Mouse (Mus musculus) heart, postnatal 0 days (tissue): Measurements from ENCODE around the gene Btg2. TPM values are rescaled to one million over a fixed set of nuclear protein-coding genes. Genes with fewer than 3 reads are reported as not detected.

Source experiments
- ATAC-seq: fragments of 200-750 bp; cut with Nextera tagmentation; 2 replicates; pipeline ENCODE4 v1.8.0; 2017; ENCODE audit warnings: low read depth, moderate number of reproducible peaks, moderate library complexity; ENCODE audit not compliant: insufficient read depth
- DNase-seq: peaks from one replicate; pipeline ENCODE4 v3.0.0-alpha.2; 2016; ENCODE audit warnings: low spot score
- H3K27ac ChIP-seq: fragments of 300-500 bp; sonication (generic); 2 replicates; pipeline ENCODE4 v1.5.1; 2014; ENCODE audit warnings: low read depth, mild to moderate bottlenecking
- H3K27me3 ChIP-seq: fragments of 300-500 bp; sonication (generic); 2 replicates; pipeline ENCODE4 v1.6.1; 2014; ENCODE audit warnings: low read length, mixed read lengths; ENCODE audit not compliant: control insufficient read depth, insufficient read depth
- H3K36me3 ChIP-seq: fragments of 300-500 bp; sonication (generic); replicated peaks from 2 replicates; pipeline ENCODE4 v1.6.1; 2014; ENCODE audit warnings: low read length, mixed read lengths; ENCODE audit not compliant: control insufficient read depth, insufficient read depth
- H3K4me1 ChIP-seq: fragments of 300-500 bp; sonication (generic); 2 replicates; pipeline ENCODE4 v1.6.1; 2014; ENCODE audit warnings: antibody characterized with exemption; ENCODE audit not compliant: control insufficient read depth, insufficient read depth
- H3K4me2 ChIP-seq: fragments of 300-500 bp; sonication (generic); 2 replicates; pipeline ENCODE4 v1.6.1; 2014; ENCODE audit warnings: low read depth, mild to moderate bottlenecking, low read length, moderate library complexity
- H3K4me3 ChIP-seq: fragments of 300-500 bp; sonication (generic); 2 replicates; pipeline ENCODE4 v1.5.1; 2014; ENCODE audit warnings: low read depth, low read length
- H3K9ac ChIP-seq: fragments of 300-500 bp; sonication (generic); replicated peaks from 2 replicates; pipeline ENCODE4 v1.6.1; 2014; ENCODE audit warnings: low read depth, low read length, mixed read lengths
- H3K9me3 ChIP-seq: fragments of 300-500 bp; sonication (generic); replicated peaks from 2 replicates; pipeline ENCODE4 v1.6.1; 2016; ENCODE audit warnings: low read length; ENCODE audit not compliant: control insufficient read depth
- CTCF ChIP-seq: IDR thresholded peaks from 2 replicates; pipeline ENCODE4 v1.5.1; 2016; ENCODE audit warnings: antibody characterized with exemption, control low read depth, low read depth
- EP300 ChIP-seq: IDR thresholded peaks from 2 replicates; pipeline ENCODE4 v1.6.1; 2016; ENCODE audit warnings: antibody characterized with exemption, low read depth
- WGBS: fragments of 180-500 bp; shearing (Covaris S2); extraction: QIAGEN DNeasy Blood & Tissue Kit; methylation state at CpG from one replicate; pipeline ENCODE4 v1.1.7; 2014; 5-methylcytosine and 5-hydroxymethylcytosine counted together
- polyA plus RNA-seq: library from polyadenylated mRNA; unstranded; fragments of >200 nt; fragmentation: Nextera tagmentation; extraction: Ambion mirVana; gene quantifications from 2 replicates; pipeline ENCODE4 v1.2.1, GENCODE M21; 2015
- total RNA-seq: library from RNA; depleted of rRNA; stranded (reverse); fragments of >200 nt; gene quantifications from 2 replicates; pipeline ENCODE4 v1.2.3, GENCODE M21; 2014; ENCODE audit warnings: low replicate concordance

The Btg2 gene
- total and polyA plus RNA-seq, 2 experiments from 2014 or later = 33.7 to 52.9 TPM

GRCm38 (mm10) chr1:134045971-134046370 lies 32.9 kb downstream of the Btg2 start:
- Histone ChIP-seq H3K4me3 (no peak overlapping the region), H3K36me3 (no peaks in the 10 kb centered on the region), H3K9ac (no peak overlapping the region), H3K9me3 (no peaks in the 10 kb centered on the region), H3K4me2 (peak overlapping the region; percentile 44), H3K27ac (no peak overlapping the region), H3K4me1 (no peaks in the 10 kb centered on the region), H3K27me3 (no peaks in the 10 kb centered on the region)
- TF ChIP-seq EP300 = no peak
- TF ChIP-seq CTCF = peak; percentile 95
- 2% methylated on average over 9 of the region's 9 CpGs for WGBS
- peak; percentile 67 for ATAC-seq
- peak; percentile 68 for DNase-seq

GRCm38 (mm10) chr1:134044805-134045204 lies 34.1 kb downstream of the Btg2 start:
- no peak overlapping the region for H3K9ac ChIP-seq
- 85% methylated on average over 6 of the region's 6 CpGs for WGBS
- H3K27ac ChIP-seq = no peak overlapping the region
- no peak overlapping the region for H3K4me3 ChIP-seq
- TF ChIP-seq CTCF = no peak
- TF ChIP-seq EP300 = no peak
- no peaks in the 10 kb centered on the region for H3K9me3 ChIP-seq
- no peak overlapping the region for H3K4me2 ChIP-seq
- ATAC-seq (no peak), DNase-seq (no peak)
- no peaks in the 10 kb centered on the region for H3K4me1 ChIP-seq
- H3K27me3 ChIP-seq = no peaks in the 10 kb centered on the region
- no peaks in the 10 kb centered on the region for H3K36me3 ChIP-seq

GRCm38 (mm10) chr1:134042341-134042740 lies 36.6 kb downstream of the Btg2 start:
- Histone ChIP-seq H3K36me3 (no peaks in the 10 kb centered on the region), H3K4me2 (no peak overlapping the region), H3K9me3 (no peaks in the 10 kb centered on the region), H3K9ac (no peak overlapping the region), H3K4me3 (no peak overlapping the region), H3K27ac (no peak overlapping the region), H3K4me1 (no peaks in the 10 kb centered on the region), H3K27me3 (no peaks in the 10 kb centered on the region)
- no peak for TF ChIP-seq CTCF
- no peak for TF ChIP-seq EP300
- no peak for ATAC-seq
- 68% methylated on average over 1 of the region's 1 CpGs for WGBS
- no peak for DNase-seq

- Histone ChIP-seq H3K9me3 (no peaks in the 10 kb centered on the region), H3K27me3 (no peaks in the 10 kb centered on the region), H3K4me2 (no peak overlapping the region), H3K9ac (no peak overlapping the region), H3K36me3 (no peaks in the 10 kb centered on the region), H3K4me1 (0 out of 2 replicates have a peak, but pooled peaks cover 3% of the 10 kb centered on the region), H3K4me3 (no peak overlapping the region), H3K27ac (no peak overlapping the region)
- WGBS = 53% methylated on average over 2 of the region's 2 CpGs
- no peak for ATAC-seq
- DNase-seq = no peak
- no peak for TF ChIP-seq CTCF
- no peak for TF ChIP-seq EP300
Measured at GRCm38 (mm10) chr1:134041900-134042299, 37.0 kb downstream of the Btg2 start.

- no peak overlapping the region for H3K9ac ChIP-seq
- no peak overlapping the region for H3K4me2 ChIP-seq
- no peaks in the 10 kb centered on the region for H3K9me3 ChIP-seq
- no peaks in the 10 kb centered on the region for H3K27me3 ChIP-seq
- WGBS = 92% methylated on average over 2 of the region's 2 CpGs
- no peaks in the 10 kb centered on the region for H3K36me3 ChIP-seq
- ATAC-seq (no peak), DNase-seq (no peak)
- no peak overlapping the region for H3K27ac ChIP-seq
- H3K4me1 ChIP-seq = 0 out of 2 replicates have a peak, but pooled peaks cover 5% of the 10 kb centered on the region
- H3K4me3 ChIP-seq = no peak overlapping the region
- TF ChIP-seq EP300 (no peak), CTCF (no peak)
Measured at GRCm38 (mm10) chr1:134039361-134039760, 39.6 kb downstream of the Btg2 start.

GRCm38 (mm10) chr1:134038336-134038735 lies 40.6 kb downstream of the Btg2 start:
- no peak for TF ChIP-seq EP300
- TF ChIP-seq CTCF = no peak
- H3K4me2 ChIP-seq = no peak overlapping the region
- WGBS = 76% methylated on average over 4 of the region's 4 CpGs
- no peak for ATAC-seq
- no peak overlapping the region for H3K9ac ChIP-seq
- no peak overlapping the region for H3K27ac ChIP-seq
- H3K4me1 ChIP-seq = 0 out of 2 replicates have a peak, but pooled peaks cover 5% of the 10 kb centered on the region
- DNase-seq = no peak
- H3K36me3 ChIP-seq = no peaks in the 10 kb centered on the region
- H3K4me3 ChIP-seq = no peak overlapping the region
- no peaks in the 10 kb centered on the region for H3K9me3 ChIP-seq
- H3K27me3 ChIP-seq = no peaks in the 10 kb centered on the region
